Mouse (Mus musculus) MEL (cell line): ENCODE measurements around the gene Dlg2. TPM values are rescaled to one million over a fixed set of nuclear protein-coding genes. Genes with fewer than 3 reads are reported as not detected.

Experiments used
- DNase-seq: peaks from one replicate; pipeline ENCODE4 v3.0.0; 2011; ENCODE audit warnings: low read depth, low spot score
- H3K27ac ChIP-seq: 2 replicates; pipeline ENCODE4 v1.5.1; 2012; ENCODE audit warnings: low read depth, mild to moderate bottlenecking, control low read depth, low read length, moderate library complexity; ENCODE audit not compliant: control insufficient read depth
- H3K27me3 ChIP-seq, 2 experiments: fragments of 150-350 bp in 1 of 2; sonication (generic) in 1 of 2; 2 replicates each; pipeline ENCODE4 v1.6.1; 2012; ENCODE audit warnings: low read length in 2 of 2, mild to moderate bottlenecking in 2 of 2, improper control_type of control experiment in 1 of 2, moderate library complexity in 1 of 2; ENCODE audit not compliant: insufficient read depth in 2 of 2, control insufficient read depth in 1 of 2
- H3K36me3 ChIP-seq, 2 experiments: 2 replicates each; pipeline ENCODE4 v1.6.1; 2012 to 2014; ENCODE audit warnings: low read length in 2 of 2, improper control_type of control experiment in 1 of 2, inconsistent platforms in 1 of 2, mild to moderate bottlenecking in 1 of 2; ENCODE audit not compliant: insufficient read depth in 2 of 2, control insufficient read depth in 1 of 2
- H3K4me1 ChIP-seq, 2 experiments: fragments of 150-350 bp in 1 of 2; sonication (generic) in 1 of 2; 2 replicates each; pipeline ENCODE4 v1.6.1; 2012; ENCODE audit warnings: low read length in 2 of 2, improper control_type of control experiment in 1 of 2, mild to moderate bottlenecking in 1 of 2; ENCODE audit not compliant: insufficient read depth in 2 of 2, control insufficient read depth in 1 of 2
- H3K4me3 ChIP-seq, 2 experiments: fragments of 150-350 bp in 1 of 2; sonication (generic) in 1 of 2; 2 replicates each; pipeline ENCODE4 v1.5.1; 2012; ENCODE audit warnings: low read depth in 2 of 2, low read length in 2 of 2, mild to moderate bottlenecking in 2 of 2, moderate library complexity in 2 of 2, control low read depth in 1 of 2, improper control_type of control experiment in 1 of 2; ENCODE audit not compliant: control insufficient read depth in 1 of 2, insufficient read depth in 1 of 2
- H3K79me2 ChIP-seq: 2 replicates; pipeline ENCODE4 v1.6.1; 2012; ENCODE audit warnings: mild to moderate bottlenecking, low read length, moderate library complexity; ENCODE audit not compliant: control insufficient read depth, poor library complexity, insufficient read depth
- H3K9ac ChIP-seq: 2 replicates; pipeline ENCODE4 v1.6.1; 2012; ENCODE audit warnings: low read depth, mild to moderate bottlenecking, control low read depth, low read length, moderate library complexity; ENCODE audit not compliant: control insufficient read depth, poor library complexity, severe bottlenecking
- H3K9me3 ChIP-seq: fragments of 150-350 bp; sonication (generic); replicated peaks from 2 replicates; pipeline ENCODE4 v1.6.1; 2012; ENCODE audit warnings: mild to moderate bottlenecking, low read length, improper control_type of control experiment, moderate library complexity; ENCODE audit not compliant: insufficient read depth
- CHD2 ChIP-seq: IDR thresholded peaks from 2 replicates; pipeline ENCODE4 v1.6.1; 2011; ENCODE audit warnings: low read length, improper control_type of control experiment
- E2F4 ChIP-seq: IDR thresholded peaks from 2 replicates; pipeline ENCODE4 v1.6.1; 2011; ENCODE audit warnings: low read depth, low read length, improper control_type of control experiment, borderline replicate concordance
- ELF1 ChIP-seq: IDR thresholded peaks from 2 replicates; pipeline ENCODE4 v1.6.1; 2014; ENCODE audit warnings: low read depth, mild to moderate bottlenecking, inconsistent platforms, low read length, improper control_type of control experiment, moderate library complexity
- KAT2A ChIP-seq: conservative IDR thresholded peaks from 2 replicates; pipeline ENCODE4 v1.6.1; 2012; ENCODE audit warnings: low read depth, low read length, improper control_type of control experiment, inconsistent platforms
- MAX ChIP-seq: IDR thresholded peaks from 2 replicates; pipeline ENCODE4 v1.6.1; 2011; ENCODE audit warnings: low read length, improper control_type of control experiment
- MXI1 ChIP-seq: IDR thresholded peaks from 2 replicates; pipeline ENCODE4 v1.6.1; 2011; ENCODE audit warnings: mild to moderate bottlenecking, low read depth, low read length, improper control_type of control experiment
- POLR2A ChIP-seq, 2 experiments: IDR thresholded peaks; 2 replicates each; pipeline ENCODE4 v1.6.1; 2011 to 2012; ENCODE audit warnings: low read length in 2 of 2, mild to moderate bottlenecking in 2 of 2, control low read depth in 1 of 2, improper control_type of control experiment in 1 of 2, low read depth in 1 of 2, moderate library complexity in 1 of 2; ENCODE audit not compliant: control insufficient read depth in 1 of 2, insufficient read depth in 1 of 2, poor library complexity in 1 of 2
- POLR2AphosphoS2 ChIP-seq: IDR thresholded peaks from 2 replicates; pipeline ENCODE4 v1.6.1; 2011; ENCODE audit warnings: low read length, improper control_type of control experiment
- POLR2AphosphoS5 ChIP-seq: IDR thresholded peaks from 2 replicates; pipeline ENCODE4 v1.6.1; 2012; ENCODE audit warnings: low read depth, borderline replicate concordance, mild to moderate bottlenecking, inconsistent platforms, low read length, moderate library complexity, mixed read lengths
- SMC3 ChIP-seq: IDR thresholded peaks from 2 replicates; pipeline ENCODE4 v1.6.1; 2011; ENCODE audit warnings: low read depth, low read length, improper control_type of control experiment
- TCF12 ChIP-seq: IDR thresholded peaks from 2 replicates; pipeline ENCODE4 v1.6.1; 2014; ENCODE audit warnings: low read depth, mild to moderate bottlenecking, inconsistent platforms, low read length, improper control_type of control experiment, moderate library complexity
- USF1 ChIP-seq: IDR thresholded peaks from 2 replicates; pipeline ENCODE4 v1.6.1; 2014; ENCODE audit warnings: low read depth, mild to moderate bottlenecking, inconsistent platforms, low read length, improper control_type of control experiment, moderate library complexity
- ZNF384 ChIP-seq: IDR thresholded peaks from 2 replicates; pipeline ENCODE4 v1.6.1; 2012; ENCODE audit warnings: low read depth, mild to moderate bottlenecking, inconsistent platforms, low read length, improper control_type of control experiment
- polyA plus RNA-seq, 2 experiments: library from polyadenylated mRNA; stranded (reverse) in 1 of 2; unstranded in 1 of 2; fragments of >175 nt in 1 of 2; fragments of >200 nt in 1 of 2; gene quantifications; 2 replicates each; pipeline versions ENCODE4 v1.2.1 to v1.2.4; 2012; ENCODE audit warnings: low replicate concordance in 2 of 2, low read depth in 1 of 2; ENCODE audit not compliant: insufficient read length in 2 of 2, insufficient read depth in 1 of 2, missing spikeins in 1 of 2
- total RNA-seq: library from RNA; depleted of rRNA; stranded (reverse); fragments of 300-350 nt; gene quantifications from 2 replicates; pipeline ENCODE4 v1.2.3, GENCODE M21; 2012

Gene Dlg2
- total and polyA plus RNA-seq, 3 experiments, result 0.04 TPM; not detected in 2

- Histone ChIP-seq H3K4me3 (no peak overlapping the region), H3K27ac (no peak overlapping the region), H3K4me1 (no peaks in the 10 kb centered on the region), H3K9ac (no peak overlapping the region), H3K9me3 (no peaks in the 10 kb centered on the region), H3K27me3 (no peaks in the 10 kb centered on the region), H3K36me3 (no peaks in the 10 kb centered on the region), H3K79me2 (no peaks in the 10 kb centered on the region)
- no peak for DNase-seq
- TF ChIP-seq SMC3 (no peak), MXI1 (no peak), POLR2AphosphoS2 (no peak), POLR2AphosphoS5 (no peak), KAT2A (no peak), E2F4 (no peak), ELF1 (no peak), MAX (no peak), TCF12 (no peak), USF1 (no peak), ZNF384 (no peak), CHD2 (no peak)
These were observed 1442.6 kb downstream of the Dlg2 start for GRCm38 (mm10) chr7:91919099-91919498.

GRCm38 (mm10) chr7:91919738-91920137 is 1443.3 kb downstream of the Dlg2 start:
- no peaks in the 10 kb centered on the region for H3K9me3 ChIP-seq
- no peaks in the 10 kb centered on the region for H3K79me2 ChIP-seq
- no peak overlapping the region for H3K27ac ChIP-seq
- no peak overlapping the region for H3K4me3 ChIP-seq
- TF ChIP-seq POLR2A (IDR thresholded peaks at IDR 0.05; ENCODE audit: control insufficient read depth in 1 of 2, insufficient read depth in 1 of 2, low read depth in 1 of 2, low read length in 2 of 2, poor library complexity in 1 of 2) (no peak), POLR2AphosphoS5 (no peak)
- no peaks in the 10 kb centered on the region for H3K36me3 ChIP-seq
- DNase-seq, result no peak
- no peak overlapping the region for H3K9ac ChIP-seq
- no peaks in the 10 kb centered on the region for H3K4me1 ChIP-seq
- no peaks in the 10 kb centered on the region for H3K27me3 ChIP-seq

- Histone ChIP-seq H3K36me3 (no peaks in the 10 kb centered on the region), H3K9me3 (no peaks in the 10 kb centered on the region), H3K4me1 (no peaks in the 10 kb centered on the region), H3K27ac (no peak overlapping the region), H3K9ac (no peak overlapping the region), H3K4me3 (no peak overlapping the region), H3K79me2 (no peaks in the 10 kb centered on the region), H3K27me3 (no peaks in the 10 kb centered on the region)
- no peak for TF ChIP-seq CHD2
- TF ChIP-seq SMC3, result no peak
- no peak for TF ChIP-seq POLR2A (IDR thresholded peaks at IDR 0.05; ENCODE audit: control insufficient read depth in 1 of 2, insufficient read depth in 1 of 2, low read depth in 1 of 2, low read length in 2 of 2, poor library complexity in 1 of 2)
- DNase-seq, result no peak
These were observed 1458.6 kb downstream of the Dlg2 start for GRCm38 (mm10) chr7:91934881-91935597.
